ENCODE assay signal across 9 mouse cellular contexts in genomic region chr16:25060266-25060665, GRCm38 (mm10).
DNase-seq lines count a peak whose midpoint lies in the region; ATAC-seq and TF ChIP-seq lines count a peak whose summit lies in the region.
"Had no signal": no experiment of that assay in that cellular context is flagged by ENCODE, and none has a peak within 500 bp of the region (broad histone marks: within the 10 kb centered on the region; RNA-seq: fewer than 3 reads in every experiment).

No protein-coding gene starts in this region.

- H3K27ac ChIP-seq in hindbrain, embryonic 10.5 days: peak overlapping the region; percentile 95
- no peak overlapping the region for H3K27ac ChIP-seq in hindbrain, embryonic 12.5 days
- peak overlapping the region; percentile 90 for H3K27ac ChIP-seq in midbrain, embryonic 13.5 days
- H3K27ac ChIP-seq in midbrain, embryonic 11.5 days (ENCODE audit: low read depth, low read length): no peak overlapping the region
- H3K27ac ChIP-seq in forebrain, embryonic 11.5 days (ENCODE audit: low read depth, low read length): peak overlapping the region; percentile 97
- H3K27ac ChIP-seq in small intestine, adult 2 months (ENCODE audit: insufficient read depth, low read depth, low read length): peak overlapping the region; percentile 87

- no peak for TF ChIP-seq POLR2A in small intestine, adult 2 months (IDR thresholded peaks at IDR 0.05; ENCODE audit: low read depth, low read length)

- peaks cover 55% of the 10 kb centered on the region for H3K27me3 ChIP-seq in hindbrain, embryonic 10.5 days (ENCODE audit: insufficient read depth, poor library complexity, severe bottlenecking)
- H3K27me3 ChIP-seq in hindbrain, embryonic 12.5 days: peaks cover 23% of the 10 kb centered on the region; the same call in 1 of the 2 replicates
- H3K27me3 ChIP-seq in midbrain, embryonic 13.5 days: peaks cover 57% of the 10 kb centered on the region
- H3K27me3 ChIP-seq in midbrain, embryonic 11.5 days (ENCODE audit: control insufficient read depth, insufficient read depth, low read length): no peaks in the 10 kb centered on the region; the same call in 1 of the 2 replicates
- H3K27me3 ChIP-seq in forebrain, embryonic 11.5 days (ENCODE audit: control insufficient read depth, insufficient read depth, low read length): no peaks in the 10 kb centered on the region; the same call in 1 of the 2 replicates
- H3K27me3 ChIP-seq in small intestine, adult 2 months (ENCODE audit: control insufficient read depth, insufficient read depth, low read length): no peaks in the 10 kb centered on the region

- no peaks in the 10 kb centered on the region for H3K36me3 ChIP-seq in hindbrain, embryonic 10.5 days
- H3K36me3 ChIP-seq in hindbrain, embryonic 12.5 days: no peaks in the 10 kb centered on the region
- H3K36me3 ChIP-seq in midbrain, embryonic 13.5 days: no peaks in the 10 kb centered on the region
- no peaks in the 10 kb centered on the region for H3K36me3 ChIP-seq in midbrain, embryonic 11.5 days (ENCODE audit: control insufficient read depth, insufficient read depth, low read length)
- no peaks in the 10 kb centered on the region for H3K36me3 ChIP-seq in forebrain, embryonic 11.5 days (ENCODE audit: control insufficient read depth, insufficient read depth, low read length)
- H3K36me3 ChIP-seq in small intestine, adult 2 months (ENCODE audit: control insufficient read depth, insufficient read depth, low read length): no peaks in the 10 kb centered on the region

- 77% methylated on average over 8 of the region's 8 CpGs for WGBS in hindbrain, embryonic 10.5 days
- 78% methylated on average over 8 of the region's 8 CpGs for WGBS in hindbrain, embryonic 12.5 days
- WGBS in midbrain, embryonic 13.5 days: 81% methylated on average over 8 of the region's 8 CpGs
- WGBS in midbrain, embryonic 11.5 days: 82% methylated on average over 8 of the region's 8 CpGs
- WGBS in forebrain, embryonic 11.5 days: 79% methylated on average over 8 of the region's 8 CpGs
- WGBS in small intestine, adult 2 months: 84% methylated on average over 8 of the region's 8 CpGs

- DNase-seq in hindbrain, embryonic 10.5 days (ENCODE audit: low spot score): no peak
- DNase-seq in midbrain, embryonic 11.5 days (ENCODE audit: low spot score, missing footprints): no peak
- DNase-seq in forebrain, embryonic 11.5 days (ENCODE audit: low spot score): no peak
- no peak for DNase-seq in embryo, embryonic 11 days
- DNase-seq: kidney, postnatal 4 days had no signal

- H3K9ac ChIP-seq in hindbrain, embryonic 12.5 days: no peak overlapping the region
- H3K9ac ChIP-seq in midbrain, embryonic 13.5 days (replicated peaks): no peak overlapping the region
- no peak overlapping the region for H3K9ac ChIP-seq in midbrain, embryonic 11.5 days (ENCODE audit: low read length)
- H3K9ac ChIP-seq in forebrain, embryonic 11.5 days (ENCODE audit: low read length): peak overlapping the region; percentile 76

- no peak overlapping the region; the same call in 1 of the 2 replicates for H3K4me2 ChIP-seq in hindbrain, embryonic 12.5 days (replicated peaks)
- H3K4me2 ChIP-seq in midbrain, embryonic 13.5 days (replicated peaks): 0 out of 2 replicates have a peak overlapping the region, but pooled peaks have one; percentile 72
- no peak overlapping the region for H3K4me2 ChIP-seq in midbrain, embryonic 11.5 days
- H3K4me2 ChIP-seq in forebrain, embryonic 11.5 days (ENCODE audit: low read depth, low read length, severe bottlenecking): peak overlapping the region; percentile 64; the same call in 1 of the 2 replicates

- H3K4me3 ChIP-seq in hindbrain, embryonic 10.5 days: no peak overlapping the region
- no peak overlapping the region for H3K4me3 ChIP-seq in hindbrain, embryonic 12.5 days
- H3K4me3 ChIP-seq in midbrain, embryonic 13.5 days (replicated peaks): no peak overlapping the region
- no peak overlapping the region for H3K4me3 ChIP-seq in midbrain, embryonic 11.5 days (ENCODE audit: low read depth, low read length)
- no peak overlapping the region for H3K4me3 ChIP-seq in forebrain, embryonic 11.5 days (ENCODE audit: low read depth, low read length)
- H3K4me3 ChIP-seq in small intestine, adult 2 months (ENCODE audit: low read depth, low read length): no peak overlapping the region

- no peaks in the 10 kb centered on the region for H3K9me3 ChIP-seq in hindbrain, embryonic 10.5 days
- no peaks in the 10 kb centered on the region for H3K9me3 ChIP-seq in hindbrain, embryonic 12.5 days (replicated peaks)
- no peaks in the 10 kb centered on the region for H3K9me3 ChIP-seq in midbrain, embryonic 13.5 days
- no peaks in the 10 kb centered on the region for H3K9me3 ChIP-seq in midbrain, embryonic 11.5 days (ENCODE audit: control insufficient read depth, low read length)
- no peaks in the 10 kb centered on the region for H3K9me3 ChIP-seq in forebrain, embryonic 11.5 days (ENCODE audit: control insufficient read depth, low read length)

- no peak for TF ChIP-seq CTCF in small intestine, adult 2 months (IDR thresholded peaks at IDR 0.05; ENCODE audit: extremely low read depth, insufficient read length, insufficient replicate concordance, low read depth, low read length)

- H3K4me1 ChIP-seq in hindbrain, embryonic 10.5 days (replicated peaks): peaks cover 24% of the 10 kb centered on the region
- peaks cover 14% of the 10 kb centered on the region for H3K4me1 ChIP-seq in hindbrain, embryonic 12.5 days
- H3K4me1 ChIP-seq in midbrain, embryonic 13.5 days (replicated peaks): peaks cover 19% of the 10 kb centered on the region
- 0 out of 2 replicates have a peak, but pooled peaks cover 6% of the 10 kb centered on the region for H3K4me1 ChIP-seq in midbrain, embryonic 11.5 days (ENCODE audit: control insufficient read depth, insufficient read depth, low read length)
- H3K4me1 ChIP-seq in forebrain, embryonic 11.5 days (replicated peaks; ENCODE audit: control insufficient read depth, insufficient read depth, low read length): peaks cover 13% of the 10 kb centered on the region
- H3K4me1 ChIP-seq in small intestine, adult 2 months (ENCODE audit: control insufficient read depth, insufficient read depth, insufficient read length, low read length): peaks cover 15% of the 10 kb centered on the region; the same call in 1 of the 2 replicates

- ATAC-seq in hindbrain, embryonic 12.5 days (ENCODE audit: low FRiP score): no peak
- ATAC-seq in midbrain, embryonic 13.5 days: no peak
- no peak for ATAC-seq in midbrain, embryonic 11.5 days (ENCODE audit: low FRiP score)
- ATAC-seq in forebrain, embryonic 11.5 days (replicated peaks; ENCODE audit: low FRiP score): no peak
- no peak for ATAC-seq in megakaryocyte-erythroid progenitor cell, adult 5-6 weeks (replicated peaks; ENCODE audit: low FRiP score, low TSS enrichment, poor library complexity, severe bottlenecking)

Comparison
In these comparisons a context has a peak if more than half of its experiments do, and no peak if none do; other contexts are left out.
1. H3K27ac ChIP-seq: peak in hindbrain, embryonic 10.5 days (single experiment), midbrain, embryonic 13.5 days (single experiment), forebrain, embryonic 11.5 days (single experiment) and small intestine, adult 2 months (single experiment); none in hindbrain, embryonic 12.5 days (single experiment) and midbrain, embryonic 11.5 days (single experiment).
2. H3K4me2 ChIP-seq: peak in midbrain, embryonic 13.5 days (single experiment) and forebrain, embryonic 11.5 days (single experiment); none in hindbrain, embryonic 12.5 days (single experiment) and midbrain, embryonic 11.5 days (single experiment).